Mouse (Mus musculus) monocyte, adult 5-6 weeks (primary cell): Measurements from ENCODE around the gene Ccdc88b. TPM values are rescaled to one million over a fixed set of nuclear protein-coding genes. Genes with fewer than 3 reads are reported as not detected.

Experiments
- ATAC-seq: fragments of 153-309, 156-312 bp; replicated peaks from 2 replicates; pipeline ENCODE4 v1.8.0; 2017; ENCODE audit warnings: mild to moderate bottlenecking; ENCODE audit not compliant: low TSS enrichment, insufficient number of reproducible peaks, severe bottlenecking, poor library complexity, low FRiP score
- total RNA-seq: library from RNA; stranded (forward); fragments of 200-1000, 200-491, 200-594 nt; gene quantifications from 3 replicates; pipeline ENCODE4 v1.2.3, GENCODE M21; 2017

Ccdc88b gene
- total RNA-seq, 1 experiment from 2014 or later = 102 TPM

DNA sequence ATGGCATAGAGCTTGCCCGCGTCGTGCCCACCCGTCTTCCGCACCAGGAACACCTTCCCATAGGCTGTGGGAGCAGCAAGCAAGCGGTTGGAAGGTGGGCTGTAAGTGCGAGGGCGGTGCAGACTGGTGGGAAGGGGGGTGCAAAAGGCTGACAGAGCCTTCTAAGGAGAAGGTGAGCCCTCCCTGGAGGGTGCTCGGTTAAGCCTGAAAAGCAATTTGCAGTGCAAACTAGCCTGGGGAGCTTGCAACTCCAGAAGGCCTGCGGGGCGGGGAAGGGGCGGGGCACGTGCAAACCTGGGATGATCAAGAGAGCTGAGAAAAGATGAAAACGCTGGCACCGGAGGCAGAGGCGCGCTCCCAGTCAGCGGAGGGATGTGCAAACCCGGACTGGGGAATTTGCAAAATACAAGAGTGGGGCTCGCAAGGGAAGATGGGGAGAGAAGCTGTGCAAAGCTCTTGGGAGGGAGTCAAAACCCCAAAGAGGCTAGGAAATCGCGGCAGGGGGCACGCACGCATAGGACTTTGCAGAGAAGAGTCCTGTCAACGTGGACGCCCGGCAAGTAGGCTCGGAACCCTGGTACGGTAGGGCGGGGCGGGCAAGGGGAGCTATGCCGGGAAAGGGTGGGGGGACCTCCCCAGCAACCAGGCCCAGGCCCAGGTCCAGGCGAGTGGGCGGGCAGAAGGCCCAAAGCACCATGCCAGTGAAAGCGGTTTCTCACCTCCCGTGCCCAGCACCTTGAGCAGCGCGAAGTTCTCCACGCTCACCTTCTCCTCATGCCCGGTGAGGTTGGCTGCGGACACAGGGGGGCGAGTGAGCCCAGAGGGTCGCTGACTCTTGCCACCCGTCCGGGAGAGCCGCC is 18.2 kb downstream of the Ccdc88b start:
- no peak; the same call in 1 of the 2 replicates for ATAC-seq

DNA sequence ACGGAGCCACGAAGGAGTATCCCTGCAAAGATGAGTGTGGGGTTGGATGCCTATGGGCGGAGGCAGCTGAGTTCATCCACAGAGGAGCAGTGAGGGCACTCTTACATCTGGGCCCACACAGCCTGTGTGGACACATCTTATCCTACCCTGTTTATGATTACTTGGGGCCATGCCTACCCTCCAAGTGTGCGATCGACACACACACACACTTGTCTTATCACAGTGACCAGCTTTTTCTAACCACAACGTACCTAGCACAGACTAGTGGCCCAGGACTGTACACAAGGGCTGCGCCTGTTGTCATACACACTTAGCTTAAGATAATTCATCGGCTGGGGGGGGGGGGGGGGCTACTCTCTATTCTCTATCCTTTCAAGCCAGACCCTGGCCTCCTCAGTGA is 25.6 kb downstream of the Ccdc88b start:
- no peak for ATAC-seq

GRCm38 (mm10) chr19:6831331-6831730 is 26.7 kb downstream of the Ccdc88b start:
- ATAC-seq = no peak

GRCm38 (mm10) chr19:6830556-6831316 is 27.3 kb downstream of the Ccdc88b start:
- no peak for ATAC-seq

- no peak for ATAC-seq
Observed at GRCm38 (mm10) chr19:6829870-6830555, 28.0 kb downstream of the Ccdc88b start.

DNA sequence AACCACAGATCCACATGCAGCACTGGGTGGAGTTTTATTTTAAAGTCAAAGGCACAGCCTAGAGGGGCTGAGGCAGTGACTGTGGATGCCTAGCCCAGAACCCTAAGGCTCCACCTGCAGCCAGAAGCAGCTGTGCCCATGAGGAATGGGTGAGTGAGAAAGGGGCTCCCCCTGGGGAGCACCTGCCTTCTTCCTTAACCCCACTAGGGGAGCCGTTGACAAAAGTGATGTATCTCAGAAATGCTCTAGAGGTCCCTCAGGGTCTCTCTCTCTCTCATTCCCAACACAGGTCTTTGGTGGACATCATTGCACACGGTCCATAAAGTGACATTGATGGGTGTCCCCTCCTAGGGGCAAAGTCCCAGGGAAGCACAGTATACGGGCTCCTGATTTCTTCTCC is 28.9 kb downstream of the Ccdc88b start:
- ATAC-seq = no peak

- no peak for ATAC-seq
Observed at GRCm38 (mm10) chr19:6826601-6827000, 31.4 kb downstream of the Ccdc88b start.

- ATAC-seq = no peak
Observed at GRCm38 (mm10) chr19:6825384-6825783, 32.6 kb downstream of the Ccdc88b start.

GRCm38 (mm10) chr19:6820538-6821195 is 37.3 kb downstream of the Ccdc88b start:
- no peak for ATAC-seq

- ATAC-seq = no peak
Observed at GRCm38 (mm10) chr19:6819143-6819827, 38.7 kb downstream of the Ccdc88b start.

DNA sequence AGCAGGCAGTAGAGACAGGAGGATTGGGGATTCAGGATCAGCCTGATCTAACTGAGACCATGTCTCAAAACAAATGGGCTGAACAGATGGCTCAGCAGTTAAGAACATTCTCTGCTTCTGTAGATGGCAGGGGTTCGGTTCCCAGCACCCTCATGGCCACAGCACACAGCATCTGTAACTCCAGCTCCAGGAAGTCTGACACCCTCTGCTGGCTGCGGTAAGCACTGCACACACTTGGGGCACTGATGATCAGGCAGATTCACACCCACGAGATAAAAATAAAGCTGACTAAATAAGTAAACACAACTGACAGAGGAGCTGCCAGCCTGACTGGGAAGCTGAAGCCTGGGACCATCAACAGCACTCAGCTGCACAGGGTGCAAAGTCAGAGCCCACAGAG is 43.1 kb downstream of the Ccdc88b start:
- no peak for ATAC-seq

- no peak for ATAC-seq
Observed at GRCm38 (mm10) chr19:6814366-6814765, 43.6 kb downstream of the Ccdc88b start.

Other genes starting within 250 kb of the Ccdc88b start
- gene Rps6ka4, start 17.6 kb downstream of the Ccdc88b start, total RNA-seq = 11.8 to 24.6 TPM (median 20.5 TPM) in 3 replicates
- 84.5 to 135 TPM (median 85.6 TPM) in 3 replicates for gene Trmt112, start 51.5 kb upstream of the Ccdc88b start, total RNA-seq
- gene Prdx5, start 51.9 kb upstream of the Ccdc88b start, total RNA-seq = 520 to 936 TPM (median 803 TPM) in 3 replicates
- 39.1 to 50.2 TPM (median 46.8 TPM) in 3 replicates for gene Esrra, start 63.6 kb upstream of the Ccdc88b start, total RNA-seq
- not detected in 3 replicates for gene Catsperz, start 67.2 kb upstream of the Ccdc88b start, total RNA-seq
- not detected in 3 replicates for gene Kcnk4, start 76.3 kb upstream of the Ccdc88b start, total RNA-seq
- gene Bad, start 83.7 kb upstream of the Ccdc88b start, total RNA-seq = 9.3 to 26.0 TPM (median 10.3 TPM) in 3 replicates
- gene Gpr137, start 84.3 kb upstream of the Ccdc88b start, total RNA-seq = 13.1 to 16.8 TPM (median 14.2 TPM) in 3 replicates
- gene Ppp1r14b, start 116.8 kb upstream of the Ccdc88b start, total RNA-seq = 31.2 to 34.4 TPM (median 33.6 TPM) in 3 replicates
- 9.2 to 17.4 TPM (median 15.8 TPM) in 3 replicates for gene Plcb3, start 118.3 kb upstream of the Ccdc88b start, total RNA-seq
- gene Fkbp2, start 122.3 kb upstream of the Ccdc88b start, total RNA-seq = 62.9 to 104 TPM (median 63.6 TPM) in 3 replicates
- 0.43 to 3.0 TPM (median 1.8 TPM) in 3 replicates for gene Vegfb, start 129.4 kb upstream of the Ccdc88b start, total RNA-seq
- 20.1 to 34.0 TPM (median 27.0 TPM) in 3 replicates for gene Dnajc4, start 134.4 kb upstream of the Ccdc88b start, total RNA-seq
- 8.8 to 12.2 TPM (median 9.7 TPM) in 3 replicates for gene Nudt22, start 137.9 kb upstream of the Ccdc88b start, total RNA-seq
- gene Trpt1, start 137.9 kb upstream of the Ccdc88b start, total RNA-seq = 2.5 to 5.0 TPM (median 3.0 TPM) in 3 replicates
- gene Fermt3, start 161.3 kb upstream of the Ccdc88b start, total RNA-seq = 265 to 357 TPM (median 285 TPM) in 3 replicates
- 86.9 to 106 TPM (median 100 TPM) in 3 replicates for gene Stip1, start 181.8 kb upstream of the Ccdc88b start, total RNA-seq
- gene Macrod1, start 198.6 kb upstream of the Ccdc88b start, total RNA-seq = 0.32 to 1.8 TPM in 2 of 3 replicates, not detected in the other
- gene Flrt1, start 247.5 kb upstream of the Ccdc88b start, total RNA-seq = 0.10 TPM in 1 of 3 replicates, not detected in the others